In genomic region chr1:153109836-153110235, GRCm38 (mm10) we compare ENCODE assay signal across 19 mouse cellular contexts.
"Had no signal": no experiment of that assay in that cellular context is flagged by ENCODE, and none has a peak within 500 bp of the region (broad histone marks: within the 10 kb centered on the region; RNA-seq: fewer than 3 reads in every experiment).

No protein-coding gene starts in this region.

- H3K36me3 ChIP-seq: lung, embryonic 15.5 days had no signal

- H3K4me3 ChIP-seq: lung, embryonic 15.5 days; midbrain, embryonic 10.5 days; midbrain, embryonic 13.5 days; midbrain, embryonic 15.5 days; myocyte; neural tube, embryonic 13.5 days; neural tube, embryonic 15.5 days had no signal

- H3K9ac ChIP-seq: liver, embryonic 14.5 days; lung, embryonic 15.5 days; midbrain, embryonic 13.5 days; midbrain, embryonic 15.5 days; neural tube, embryonic 13.5 days; neural tube, embryonic 15.5 days had no signal

- H3K27ac ChIP-seq: liver, embryonic 14.5 days; lung, embryonic 15.5 days; midbrain, embryonic 10.5 days; midbrain, embryonic 13.5 days; midbrain, embryonic 15.5 days; neural tube, embryonic 13.5 days; neural tube, embryonic 15.5 days had no signal

- H3K4me2 ChIP-seq: lung, embryonic 15.5 days; midbrain, embryonic 13.5 days; midbrain, embryonic 15.5 days; neural tube, embryonic 13.5 days; neural tube, embryonic 15.5 days had no signal

- H3K4me1 ChIP-seq: lung, embryonic 15.5 days; midbrain, embryonic 10.5 days had no signal

- ATAC-seq: midbrain, embryonic 13.5 days; midbrain, embryonic 15.5 days had no signal

- DNase-seq: lung, adult 18-20 months; lung, postnatal 10 days; lung, postnatal 4 days; retina, postnatal 1 day; right cerebral cortex, adult 18-20 months; right cerebral cortex, postnatal 25 days; right cerebral cortex, postnatal 4 days; spleen, adult 18-20 months; thymus, adult 18-20 months; thymus, postnatal 14 days; thymus, postnatal 36 days had no signal

- H3K27me3 ChIP-seq: lung, embryonic 15.5 days; midbrain, embryonic 13.5 days; midbrain, embryonic 15.5 days; neural tube, embryonic 13.5 days; neural tube, embryonic 15.5 days had no signal

- H3K9me3 ChIP-seq: lung, embryonic 15.5 days; midbrain, embryonic 10.5 days; midbrain, embryonic 13.5 days; midbrain, embryonic 15.5 days; neural tube, embryonic 13.5 days; neural tube, embryonic 15.5 days had no signal
